ENCODE assay signal across 8 mouse cellular contexts in genomic region chr11:94989562-94990017, GRCm38 (mm10). TPM values are rescaled to one million over a fixed set of nuclear protein-coding genes. Genes with fewer than 3 reads are reported as not detected.
DNase-seq lines count a peak whose midpoint lies in the region; ATAC-seq and TF ChIP-seq lines count a peak whose summit lies in the region.

No protein-coding gene starts in this region.

- peak overlapping the region; percentile 67 for H3K9ac ChIP-seq in forebrain, embryonic 14.5 days (ENCODE audit: low read length)
- peak overlapping the region; percentile 99 for H3K9ac ChIP-seq in neural tube, embryonic 15.5 days (replicated peaks)

- TF ChIP-seq POLR2A in lung, adult 2 months (IDR thresholded peaks at IDR 0.05; ENCODE audit: borderline replicate concordance, extremely low read depth, low read depth, low read length): peak; percentile 62; the same call in 1 of the 2 replicates

- peak overlapping the region; percentile 94 for H3K27ac ChIP-seq in forebrain, embryonic 14.5 days (ENCODE audit: low read depth, low read length)
- peak overlapping the region; percentile 96 for H3K27ac ChIP-seq in neural tube, embryonic 15.5 days (replicated peaks)

- H3K4me1 ChIP-seq in forebrain, embryonic 14.5 days (ENCODE audit: control insufficient read depth, insufficient read depth, low read length): peaks cover 32% of the 10 kb centered on the region
- H3K4me1 ChIP-seq in lung, adult 2 months (ENCODE audit: control insufficient read depth, insufficient read depth, low read length): peaks cover 8% of the 10 kb centered on the region
- H3K4me1 ChIP-seq in neural tube, embryonic 15.5 days: peaks cover 57% of the 10 kb centered on the region

- H3K4me2 ChIP-seq in forebrain, embryonic 14.5 days (ENCODE audit: low read length): peak overlapping the region; percentile 99
- H3K4me2 ChIP-seq in neural tube, embryonic 15.5 days: peak overlapping the region; percentile 91

- no peak for TF ChIP-seq CTCF in lung, adult 2 months (IDR thresholded peaks at IDR 0.05; ENCODE audit: insufficient read depth, low read length)

- intact Hi-C loops in heart, postnatal 25 days (cut with DNase I): no loop called here

- WGBS in forebrain, embryonic 14.5 days: 0% methylated on average over 12 of the region's 12 CpGs
- WGBS in large intestine, adult 2 months: 1% methylated on average over 12 of the region's 12 CpGs
- WGBS in lung, adult 2 months: under 1% methylated on average over 12 of the region's 12 CpGs
- 0% methylated on average over 12 of the region's 12 CpGs for WGBS in neural tube, embryonic 15.5 days

- H3K27me3 ChIP-seq in forebrain, embryonic 14.5 days (replicated peaks; ENCODE audit: control insufficient read depth, insufficient read depth, low read length): no peaks in the 10 kb centered on the region
- no peaks in the 10 kb centered on the region for H3K27me3 ChIP-seq in neural tube, embryonic 15.5 days (replicated peaks)

- DNase-seq in MEL-GATA-1-ER (ENCODE audit: extremely low read depth, low read depth): peak; percentile 92
- peak; percentile 78 for DNase-seq in cerebellum, adult 11 months
- peak; percentile 96 for DNase-seq in forebrain, embryonic 14.5 days (ENCODE audit: low spot score)
- DNase-seq in heart, postnatal 25 days (ENCODE audit: low spot score): peak; percentile 74
- peak; percentile 94 for DNase-seq in large intestine, adult 2 months (ENCODE audit: low read depth, low spot score)
- DNase-seq in lung, adult 2 months: peak; percentile 77
- peak; percentile 65 to 78 for DNase-seq in thymus, adult 18-20 months

- H3K9me3 ChIP-seq in forebrain, embryonic 14.5 days (replicated peaks; ENCODE audit: control insufficient read depth, low read length): no peaks in the 10 kb centered on the region
- no peaks in the 10 kb centered on the region for H3K9me3 ChIP-seq in neural tube, embryonic 15.5 days (replicated peaks)

- no peaks in the 10 kb centered on the region for H3K36me3 ChIP-seq in forebrain, embryonic 14.5 days (ENCODE audit: control insufficient read depth, insufficient read depth, low read length)
- no peaks in the 10 kb centered on the region for H3K36me3 ChIP-seq in neural tube, embryonic 15.5 days

- ATAC-seq in forebrain, embryonic 14.5 days: peak; percentile 70
- ATAC-seq in neural tube, embryonic 15.5 days (ENCODE audit: low FRiP score): peak; percentile 61

- H3K4me3 ChIP-seq in forebrain, embryonic 14.5 days (ENCODE audit: low read depth, low read length): peak overlapping the region; percentile 86
- peak overlapping the region; percentile 79 for H3K4me3 ChIP-seq in lung, adult 2 months (replicated peaks; ENCODE audit: extremely low read depth, low read depth, low read length)
- H3K4me3 ChIP-seq in neural tube, embryonic 15.5 days (replicated peaks): peak overlapping the region; percentile 89

RNA-seq across cellular contexts. Expression of gene Ppp1r9b, which starts 1.2 kb away (rescaled TPM):
- 20.8 and 21.8 TPM in 2 replicates for polyA plus RNA-seq in forebrain, embryonic 14.5 days (2014; fragmentation: Nextera tagmentation; extraction: Ambion mirVana)
- total RNA-seq in heart, postnatal 25 days (2021): 10 to 100 TPM; 45.5 to 52.6 TPM
- 18.9 and 20.0 TPM in 2 replicates for polyA plus RNA-seq in large intestine, adult 2 months (2012; rRNA removed)
- 58.7 and 67.7 TPM in 2 replicates for polyA plus RNA-seq in lung, adult 2 months (2012; rRNA removed)
- 18.8 TPM in 2 replicates for polyA plus RNA-seq in neural tube, embryonic 15.5 days (2015; fragmentation: Nextera tagmentation; extraction: Ambion mirVana)

RNA-seq across cellular contexts. Expression of gene Sgca, which starts 13.5 kb away (rescaled TPM):
- not detected in 2 replicates for polyA plus RNA-seq in forebrain, embryonic 14.5 days (2014; fragmentation: Nextera tagmentation; extraction: Ambion mirVana)
- total RNA-seq in heart, postnatal 25 days (2021): 100 to 1,000 TPM; 142 to 163 TPM
- 4.7 and 7.2 TPM in 2 replicates for polyA plus RNA-seq in large intestine, adult 2 months (2012; rRNA removed)
- 19.9 and 54.4 TPM in 2 replicates for polyA plus RNA-seq in lung, adult 2 months (2012; rRNA removed)
- polyA plus RNA-seq in neural tube, embryonic 15.5 days (2015; fragmentation: Nextera tagmentation; extraction: Ambion mirVana): 0.77 and 1.4 TPM in 2 replicates

RNA-seq across cellular contexts. Expression of gene Samd14, which starts 20.1 kb away (rescaled TPM):
- 81.7 and 96.5 TPM in 2 replicates for polyA plus RNA-seq in forebrain, embryonic 14.5 days (2014; fragmentation: Nextera tagmentation; extraction: Ambion mirVana)
- total RNA-seq in heart, postnatal 25 days (2021): 1 to 10 TPM; 1.2 to 1.5 TPM
- 2.2 and 2.4 TPM in 2 replicates for polyA plus RNA-seq in large intestine, adult 2 months (2012; rRNA removed)
- 5.9 and 7.0 TPM in 2 replicates for polyA plus RNA-seq in lung, adult 2 months (2012; rRNA removed)
- polyA plus RNA-seq in neural tube, embryonic 15.5 days (2015; fragmentation: Nextera tagmentation; extraction: Ambion mirVana): 139 and 167 TPM in 2 replicates

RNA-seq across cellular contexts. Expression of gene Hils1, which starts 22.2 kb away (rescaled TPM):
- polyA plus RNA-seq in forebrain, embryonic 14.5 days (2014; fragmentation: Nextera tagmentation; extraction: Ambion mirVana): not detected in 2 replicates
- not detected for total RNA-seq in heart, postnatal 25 days (2021)
- not detected in 2 replicates for polyA plus RNA-seq in large intestine, adult 2 months (2012; rRNA removed)
- not detected in 2 replicates for polyA plus RNA-seq in lung, adult 2 months (2012; rRNA removed)
- polyA plus RNA-seq in neural tube, embryonic 15.5 days (2015; fragmentation: Nextera tagmentation; extraction: Ambion mirVana): not detected in 2 replicates

RNA-seq across cellular contexts. Expression of gene Pdk2, which starts 51.6 kb away (rescaled TPM):
- 20.1 and 24.2 TPM in 2 replicates for polyA plus RNA-seq in forebrain, embryonic 14.5 days (2014; fragmentation: Nextera tagmentation; extraction: Ambion mirVana)
- total RNA-seq in heart, postnatal 25 days (2021): 100 to 1,000 TPM; 377 to 397 TPM
- 47.3 and 81.2 TPM in 2 replicates for polyA plus RNA-seq in large intestine, adult 2 months (2012; rRNA removed)
- polyA plus RNA-seq in lung, adult 2 months (2012; rRNA removed): 53.0 and 67.3 TPM in 2 replicates
- polyA plus RNA-seq in neural tube, embryonic 15.5 days (2015; fragmentation: Nextera tagmentation; extraction: Ambion mirVana): 24.9 and 27.1 TPM in 2 replicates

Comparison
In these comparisons a context has a peak if more than half of its experiments do, and no peak if none do; other contexts are left out.
1. Peak in every context shown above with its lines: DNase-seq, ATAC-seq, H3K4me3 ChIP-seq and H3K27ac ChIP-seq.
2. RNA of gene Samd14, which starts 20.1 kb away (polyA plus RNA-seq): 139 to 167 TPM in neural tube, embryonic 15.5 days and 81.7 to 96.5 TPM in forebrain, embryonic 14.5 days; 5.9 to 7.0 TPM in lung, adult 2 months and 2.2 to 2.4 TPM in large intestine, adult 2 months; every median in the first group is over 10 times any median in the second.